Mouse (Mus musculus) hematopoietic stem cell, adult 5-6 weeks (primary cell): ENCODE data around the gene Mcrs1. TPM values are rescaled to one million over a fixed set of nuclear protein-coding genes. Genes with fewer than 3 reads are reported as not detected.

Experiments
- ATAC-seq, 2 experiments: fragments of 125-278 bp in 1 of 2; replicated peaks in 1 of 2; 2 replicates each; pipeline ENCODE4 v1.8.0; 2016 to 2017; ENCODE audit warnings: inconsistent platforms in 2 of 2, mild to moderate bottlenecking in 2 of 2, moderate number of reproducible peaks in 2 of 2, low read depth in 1 of 2, moderate TSS enrichment in 1 of 2; ENCODE audit not compliant: low FRiP score in 2 of 2, poor library complexity in 2 of 2, severe bottlenecking in 2 of 2, insufficient read depth in 1 of 2, low TSS enrichment in 1 of 2
- total RNA-seq: library from RNA; stranded (forward); fragments of 172-1452, 232-1000 nt; gene quantifications from 2 replicates; pipeline ENCODE4 v1.2.3, GENCODE M21; 2017

Mcrs1 gene
- 46.5 and 58.8 TPM in 2 replicates for total RNA-seq

DNA sequence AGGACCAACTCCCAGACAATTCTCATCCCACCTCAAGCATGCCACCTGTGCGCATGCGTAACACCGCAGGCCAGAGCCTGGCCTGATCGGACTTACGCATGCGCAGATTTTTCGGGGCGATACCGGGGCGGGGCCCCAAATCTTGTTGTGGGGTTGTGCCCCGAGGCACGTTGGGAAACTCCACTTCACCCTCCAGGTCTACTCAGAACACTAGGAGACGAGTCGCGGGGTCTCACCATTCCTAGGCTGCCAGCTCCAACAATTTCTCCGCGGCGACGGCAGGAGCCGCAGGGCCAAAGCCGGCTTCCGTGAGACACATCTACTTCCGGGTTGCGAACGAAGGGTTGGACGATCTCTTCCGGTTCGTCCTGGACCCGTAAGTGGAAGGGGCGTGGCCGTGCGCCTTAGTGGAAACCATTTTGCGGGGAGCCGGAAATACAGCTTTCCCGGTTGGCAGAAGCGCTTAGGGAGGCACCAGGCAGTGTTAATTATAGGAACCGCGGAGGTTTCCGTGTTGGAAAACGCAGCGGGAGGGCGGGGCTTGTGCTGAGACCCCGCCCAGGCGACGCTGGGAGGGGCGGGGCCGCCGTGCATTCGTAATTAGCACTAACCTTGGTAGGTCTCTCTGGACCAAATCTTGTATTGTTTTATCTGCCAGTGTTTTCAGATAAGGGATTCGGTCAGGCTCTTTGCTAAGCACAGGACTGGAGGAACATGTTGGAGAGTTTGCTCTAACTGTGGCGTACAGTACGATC, at the start of gene Mcrs1:
Gene Mcrs1 (minus strand): TSS at position 336 of the 755 bp plus-strand sequence.
- ATAC-seq: peak; percentile 94 to 95

GRCm38 (mm10) chr15:99296213-99296612, 44.5 kb upstream of the Mcrs1 start:
- ATAC-seq: no peak

DNA sequence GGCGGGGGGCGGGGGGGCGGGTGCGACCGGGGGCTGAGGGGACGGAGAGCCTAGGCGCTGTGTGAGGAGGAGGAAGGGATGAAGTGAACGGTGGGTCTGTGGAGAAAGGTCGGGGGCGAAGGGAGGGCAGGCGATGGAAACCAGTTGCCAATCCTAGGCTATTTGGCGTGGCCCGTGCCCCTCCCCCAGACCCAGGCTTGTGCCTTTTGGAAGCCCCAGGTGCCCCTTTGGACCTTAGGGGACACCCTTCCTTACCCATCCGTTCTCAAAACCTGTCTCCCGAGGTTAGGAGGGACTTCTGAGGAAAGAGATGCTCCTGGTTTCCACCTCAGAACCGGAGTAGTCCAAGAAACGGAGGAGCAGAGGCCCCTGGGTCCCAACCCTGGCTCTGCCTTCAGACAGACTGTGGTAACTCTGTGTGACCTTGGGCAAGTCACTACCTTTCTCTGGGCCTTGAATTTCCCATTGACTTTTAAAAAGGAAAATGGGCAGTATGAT, 43.8 kb upstream of the Mcrs1 start, which contains the start of gene Fam186b:
Gene Fam186b (minus strand): TSS at position 405 of the 498 bp plus-strand sequence.
- peak in 1 of 2 experiments; percentile 25; a peak in 1 of 4 replicates for ATAC-seq

GRCm38 (mm10) chr15:99294813-99295374, 43.1 kb upstream of the Mcrs1 start, which contains the start of gene Prpf40b:
TSS of gene Prpf40b (plus strand) at chr15:99295087.
- peak; percentile 69 to 72 for ATAC-seq

DNA sequence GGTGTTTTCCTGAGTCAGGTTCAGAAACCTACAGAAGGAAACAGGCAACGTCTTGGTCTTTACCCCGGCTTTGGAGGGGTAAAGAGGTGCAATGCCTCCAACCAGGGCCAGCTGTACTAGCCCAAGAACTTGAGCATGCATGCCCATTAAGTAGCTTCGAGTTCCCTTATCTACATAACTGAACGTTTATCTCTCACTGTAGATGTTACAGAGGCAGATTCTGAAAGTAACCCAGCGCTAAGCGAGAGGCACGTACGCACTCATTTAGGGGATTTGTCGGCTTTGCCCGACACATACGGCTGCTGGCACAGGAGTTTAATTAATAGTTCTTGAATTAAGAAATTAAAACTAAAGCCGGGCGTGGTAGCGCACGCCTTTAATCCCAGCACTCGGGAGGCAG, 42.5 kb upstream of the Mcrs1 start:
- ATAC-seq: 0 out of 4 replicates have a peak, but pooled peaks of 1 of the 2 experiments have one; percentile 20

GRCm38 (mm10) chr15:99290586-99290985, 38.8 kb upstream of the Mcrs1 start:
- no peak for ATAC-seq

- ATAC-seq: no peak; a peak in 1 of 4 replicates
Measured at GRCm38 (mm10) chr15:99285189-99285535, 33.4 kb upstream of the Mcrs1 start.

GRCm38 (mm10) chr15:99284527-99285188, 32.9 kb upstream of the Mcrs1 start:
- ATAC-seq: peak; percentile 81 to 87

DNA sequence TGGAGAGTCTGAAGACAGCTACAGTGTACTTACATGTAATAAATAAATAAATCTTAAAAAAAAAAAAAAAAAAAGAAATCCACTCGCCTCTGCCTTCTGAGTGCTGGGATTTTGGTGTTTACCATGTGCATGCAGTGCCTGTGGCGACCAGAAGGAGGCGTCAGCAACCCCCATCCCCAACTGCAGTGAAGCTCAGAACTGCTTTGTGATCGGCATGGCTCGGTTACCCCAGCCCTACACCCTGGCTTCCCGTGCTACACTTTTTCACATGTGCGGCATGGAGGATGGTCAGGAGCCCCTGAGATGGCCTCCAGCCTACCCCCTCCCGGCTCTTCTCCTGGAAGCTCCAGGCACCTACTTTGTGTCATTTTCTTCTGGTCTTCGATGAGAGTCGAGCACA, 31.7 kb upstream of the Mcrs1 start:
- ATAC-seq: no peak

DNA sequence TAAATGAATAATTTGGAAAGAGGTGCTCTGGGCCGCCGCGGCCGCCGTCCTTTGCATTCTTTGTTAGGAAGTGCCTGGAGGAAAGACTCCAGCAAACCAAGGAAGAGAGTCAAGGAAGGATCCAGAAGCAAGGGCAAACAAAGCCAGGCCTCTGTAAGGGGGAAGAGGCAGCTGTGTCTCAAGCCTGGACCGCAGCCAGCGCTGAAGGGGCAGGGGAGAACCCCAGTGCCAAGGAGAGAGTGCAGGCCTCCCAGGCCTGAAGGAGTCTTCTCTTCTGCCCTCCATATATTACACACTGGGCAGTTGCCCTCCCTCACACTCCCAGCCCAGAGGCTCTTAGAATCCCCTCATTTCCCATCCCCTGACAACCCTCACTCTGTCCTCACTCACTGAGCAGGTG, 26.5 kb upstream of the Mcrs1 start:
- no peak for ATAC-seq

GRCm38 (mm10) chr15:99276095-99276494, 24.3 kb upstream of the Mcrs1 start:
- ATAC-seq: no peak

- ATAC-seq: peak; percentile 73 to 87
Measured at GRCm38 (mm10) chr15:99265679-99266078, 13.9 kb upstream of the Mcrs1 start.

DNA sequence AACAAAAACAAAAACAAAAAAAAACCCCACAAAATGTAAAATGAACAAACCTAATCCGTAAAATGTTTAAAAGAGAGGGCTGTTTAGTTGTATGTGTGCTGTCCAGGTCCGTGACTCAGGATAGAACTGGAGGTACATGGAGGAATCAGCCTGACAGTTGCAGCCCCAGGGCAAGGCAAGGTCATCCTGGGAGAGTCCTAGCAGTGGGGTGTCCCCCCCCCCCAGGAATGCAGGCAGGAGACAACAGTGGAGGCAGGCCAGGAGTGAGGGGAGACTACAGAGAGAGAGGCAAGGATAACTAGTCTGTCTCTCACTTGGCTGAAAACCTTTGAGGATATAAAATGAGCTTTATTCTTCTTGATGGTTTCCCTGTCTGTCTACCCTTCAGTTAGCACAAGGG, 12.6 kb upstream of the Mcrs1 start:
- ATAC-seq: no peak

DNA sequence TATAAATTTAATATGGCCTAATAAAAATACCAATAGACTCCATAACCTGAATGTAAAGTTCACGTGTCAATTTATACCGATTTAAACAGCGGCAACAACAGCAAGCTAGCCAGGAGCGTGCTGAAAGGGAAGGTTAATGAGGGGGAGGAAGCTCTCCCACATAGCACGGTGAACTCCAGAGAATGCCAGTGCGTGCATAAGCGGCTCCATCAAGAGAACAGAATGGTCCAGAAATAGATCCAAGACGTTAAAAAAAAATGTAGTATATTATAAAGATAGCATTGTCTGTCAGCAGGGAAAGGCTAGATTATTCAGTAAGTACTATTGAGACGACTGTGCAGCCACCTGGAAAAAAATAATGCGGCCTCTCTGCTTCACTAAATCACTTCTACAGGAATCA, 10.9 kb upstream of the Mcrs1 start:
- no peak for ATAC-seq

- ATAC-seq: peak; percentile 82 to 88; a peak in 3 of 4 replicates
Measured at GRCm38 (mm10) chr15:99259730-99260252, 8.0 kb upstream of the Mcrs1 start.

DNA sequence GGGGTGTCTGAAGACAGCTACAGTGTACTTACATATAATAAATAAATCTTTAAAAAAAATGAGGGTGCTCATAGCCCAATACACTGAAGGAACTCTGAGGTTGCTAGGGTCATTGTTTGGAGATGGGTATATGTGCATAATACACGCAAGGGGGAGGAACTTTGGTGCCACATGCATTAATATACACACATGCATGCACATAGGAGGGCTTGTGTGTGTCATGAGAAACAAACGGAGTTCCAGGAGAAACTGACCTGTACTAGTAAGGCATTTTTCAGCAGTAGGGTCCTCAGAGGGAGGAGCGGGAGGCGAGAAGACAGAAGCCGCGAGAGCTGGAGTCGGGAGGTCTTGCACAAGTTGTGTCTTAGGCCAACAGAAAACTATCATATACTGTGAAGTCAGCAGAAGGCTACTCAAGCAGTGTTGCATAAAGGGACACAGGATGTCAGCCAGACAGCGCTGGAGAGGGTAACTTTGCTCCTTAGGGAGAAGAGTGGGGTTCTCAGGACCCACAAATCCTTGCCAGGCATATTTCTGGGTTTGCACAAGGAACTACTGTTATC, 7.5 kb upstream of the Mcrs1 start:
- ATAC-seq: peak in 1 of 2 experiments; percentile 64; a peak in 1 of 4 replicates

DNA sequence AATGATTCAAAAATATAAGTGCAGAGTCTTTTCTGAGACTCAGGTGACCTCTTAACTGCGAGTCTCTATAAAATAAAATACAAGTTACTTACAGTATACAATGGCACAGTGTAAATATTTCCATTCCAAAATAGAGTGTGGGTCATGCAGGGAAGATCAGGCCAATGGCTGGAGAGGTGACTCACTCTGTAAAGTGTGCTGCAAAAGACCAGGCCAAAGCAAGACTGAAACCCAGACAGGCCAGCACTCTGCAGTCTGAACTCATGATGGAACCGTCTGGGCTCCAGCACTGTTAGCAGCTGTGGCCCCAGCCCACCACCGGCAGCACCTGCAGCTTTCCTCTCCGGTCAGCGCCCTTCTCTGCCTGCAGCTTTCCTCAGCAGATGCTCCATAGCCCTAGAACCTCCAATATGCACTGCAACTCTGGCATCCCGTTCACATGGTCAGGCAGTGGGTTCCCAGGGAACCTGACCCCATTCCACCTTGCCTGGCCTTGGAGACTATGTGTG, 3.5 kb upstream of the Mcrs1 start:
- ATAC-seq: no peak
